Mouse (Mus musculus) kidney, embryonic 14.5 days (tissue): ENCODE data around the gene Slc35a1. TPM values are rescaled to one million over a fixed set of nuclear protein-coding genes. Genes with fewer than 3 reads are reported as not detected.
A peak's percentile ranks its signal among the peaks of the same experiment; 100 is the strongest.

ENCODE experiments used
- ATAC-seq: fragments of 200-750 bp; cut with Nextera tagmentation; 2 replicates; pipeline ENCODE4 v1.8.0; 2017; ENCODE audit warnings: moderate number of reproducible peaks, mild to moderate bottlenecking, moderate TSS enrichment, moderate library complexity; ENCODE audit not compliant: low FRiP score, low TSS enrichment
- H3K27ac ChIP-seq: fragments of 300-500 bp; sonication (generic); 2 replicates; pipeline ENCODE4 v1.5.1; 2014; ENCODE audit warnings: low read depth, mild to moderate bottlenecking, low read length, moderate library complexity, mixed read lengths
- H3K27me3 ChIP-seq: fragments of 300-500 bp; sonication (generic); 2 replicates; pipeline ENCODE4 v1.6.1; 2014; ENCODE audit warnings: mild to moderate bottlenecking, low read length; ENCODE audit not compliant: control insufficient read depth, insufficient read depth
- H3K36me3 ChIP-seq: fragments of 300-500 bp; sonication (generic); 2 replicates; pipeline ENCODE4 v1.6.1; 2014; ENCODE audit warnings: low read length, mixed read lengths; ENCODE audit not compliant: control insufficient read depth, insufficient read depth
- H3K4me1 ChIP-seq: fragments of 300-500 bp; sonication (generic); 2 replicates; pipeline ENCODE4 v1.6.1; 2014; ENCODE audit warnings: low read length, mixed read lengths; ENCODE audit not compliant: control insufficient read depth, insufficient read depth
- H3K4me2 ChIP-seq: fragments of 300-500 bp; sonication (generic); replicated peaks from 2 replicates; pipeline ENCODE4 v1.6.1; 2014; ENCODE audit warnings: low read depth, mild to moderate bottlenecking, low read length
- H3K4me3 ChIP-seq: fragments of 300-500 bp; sonication (generic); 2 replicates; pipeline ENCODE4 v1.5.1; 2014; ENCODE audit warnings: mild to moderate bottlenecking, low read length
- H3K9ac ChIP-seq: fragments of 300-500 bp; sonication (generic); 2 replicates; pipeline ENCODE4 v1.6.1; 2014; ENCODE audit warnings: low read depth, mild to moderate bottlenecking, low read length, moderate library complexity
- H3K9me3 ChIP-seq: fragments of 300-500 bp; sonication (generic); 2 replicates; pipeline ENCODE4 v1.6.1; 2016; ENCODE audit warnings: low read length; ENCODE audit not compliant: control insufficient read depth
- WGBS: fragments of 180-500 bp; shearing (Covaris S2); extraction: QIAGEN DNeasy Blood & Tissue Kit; methylation state at CpG from one replicate; pipeline ENCODE4 v1.1.7; 2014; 5-methylcytosine and 5-hydroxymethylcytosine counted together
- polyA plus RNA-seq: library from polyadenylated mRNA; unstranded; fragments of >200 nt; fragmentation: Nextera tagmentation; extraction: Ambion mirVana; gene quantifications from 2 replicates; pipeline ENCODE4 v1.2.1, GENCODE M21; 2014

Slc35a1 gene
- polyA plus RNA-seq, 1 experiment from 2014 or later, result 69.2 TPM

DNA sequence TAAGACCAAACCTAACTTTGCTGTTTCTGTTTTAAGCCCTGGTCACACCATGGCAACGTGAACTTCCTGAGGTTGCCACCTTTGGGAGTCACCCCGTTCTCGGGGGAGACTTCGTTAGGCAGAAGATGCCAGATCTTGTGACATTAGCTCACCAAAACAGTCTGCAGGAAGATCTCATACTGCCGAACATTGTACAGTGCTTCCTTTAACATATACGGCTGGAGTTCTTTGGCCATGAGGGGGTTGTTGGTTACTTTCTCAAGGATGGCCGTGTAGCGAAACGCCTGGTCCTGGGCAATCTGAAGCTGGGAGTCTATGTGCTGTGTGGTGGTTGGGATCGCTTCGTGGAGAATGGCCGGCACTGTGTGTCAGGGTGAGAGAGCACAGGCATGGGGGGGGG is 32.2 kb upstream of the Slc35a1 start:
- Histone ChIP-seq H3K4me2 (no peak overlapping the region), H3K27me3 (no peaks in the 10 kb centered on the region), H3K9me3 (peaks cover 7% of the 10 kb centered on the region), H3K4me3 (no peak overlapping the region), H3K9ac (no peak overlapping the region), H3K4me1 (no peaks in the 10 kb centered on the region), H3K27ac (no peak overlapping the region), H3K36me3 (no peaks in the 10 kb centered on the region)
- WGBS, result 97% methylated on average over 12 of the region's 12 CpGs
- ATAC-seq, result no peak

DNA sequence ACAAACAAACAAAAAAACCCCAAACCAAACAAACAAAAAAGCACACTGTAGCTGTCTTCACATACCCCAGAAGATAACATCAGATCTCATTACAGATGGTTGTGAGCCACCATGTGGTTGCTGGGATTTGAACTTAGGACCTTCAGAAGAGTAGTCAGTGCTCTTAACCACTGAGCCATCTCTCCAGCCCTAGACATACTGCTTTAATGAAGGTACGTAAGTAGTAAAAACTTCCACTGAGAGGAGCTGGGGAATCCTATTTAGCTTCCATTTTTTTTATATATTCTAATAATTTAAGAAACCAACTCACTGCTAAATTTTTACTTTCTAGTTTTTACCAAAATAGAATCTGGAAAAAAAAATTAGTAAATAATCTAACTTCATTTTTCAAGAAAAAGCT is 27.8 kb upstream of the Slc35a1 start:
- whole genome bisulfite sequencing, result 97% methylated on average over 1 of the region's 1 CpGs
- ATAC-seq, result no peak

GRCm38 (mm10) chr4:34708127-34708526 is 20.9 kb upstream of the Slc35a1 start:
- no peaks in the 10 kb centered on the region for H3K9me3 ChIP-seq
- no peaks in the 10 kb centered on the region for H3K4me1 ChIP-seq
- ATAC-seq, result no peak
- H3K9ac ChIP-seq, result no peak overlapping the region
- H3K4me3 ChIP-seq, result no peak overlapping the region
- H3K27me3 ChIP-seq, result no peaks in the 10 kb centered on the region
- WGBS, result 34% methylated on average over 3 of the region's 3 CpGs
- H3K4me2 ChIP-seq, result no peak overlapping the region
- no peaks in the 10 kb centered on the region for H3K36me3 ChIP-seq
- no peak overlapping the region for H3K27ac ChIP-seq

More for the DNA sequence above, 27.8 kb upstream of the Slc35a1 start:
- no peak overlapping the region for H3K4me2 ChIP-seq
- no peaks in the 10 kb centered on the region for H3K4me1 ChIP-seq
- peaks cover 5% of the 10 kb centered on the region for H3K9me3 ChIP-seq
- no peak overlapping the region for H3K9ac ChIP-seq
- H3K27me3 ChIP-seq, result no peaks in the 10 kb centered on the region
- H3K4me3 ChIP-seq, result no peak overlapping the region
- H3K27ac ChIP-seq, result no peak overlapping the region
- no peaks in the 10 kb centered on the region for H3K36me3 ChIP-seq

- no peak overlapping the region for H3K9ac ChIP-seq
- H3K4me3 ChIP-seq, result no peak overlapping the region
- H3K36me3 ChIP-seq, result no peaks in the 10 kb centered on the region
- no peaks in the 10 kb centered on the region for H3K9me3 ChIP-seq
- ATAC-seq, result no peak
- no peak overlapping the region for H3K27ac ChIP-seq
- WGBS, result 64% methylated on average over 3 of the region's 3 CpGs
- no peaks in the 10 kb centered on the region for H3K4me1 ChIP-seq
- H3K4me2 ChIP-seq, result no peak overlapping the region
- no peaks in the 10 kb centered on the region for H3K27me3 ChIP-seq
Measured at GRCm38 (mm10) chr4:34707248-34707647, 20.0 kb upstream of the Slc35a1 start.

- H3K9me3 ChIP-seq, result no peaks in the 10 kb centered on the region
- no peak overlapping the region for H3K4me2 ChIP-seq
- H3K9ac ChIP-seq, result no peak overlapping the region
- no peak for ATAC-seq
- H3K4me1 ChIP-seq, result no peaks in the 10 kb centered on the region
- H3K36me3 ChIP-seq, result no peaks in the 10 kb centered on the region
- no peak overlapping the region for H3K27ac ChIP-seq
- H3K4me3 ChIP-seq, result no peak overlapping the region
- H3K27me3 ChIP-seq, result no peaks in the 10 kb centered on the region
- 64% methylated on average over 4 of the region's 4 CpGs for WGBS
Measured at GRCm38 (mm10) chr4:34703029-34703428, 15.8 kb upstream of the Slc35a1 start.

DNA sequence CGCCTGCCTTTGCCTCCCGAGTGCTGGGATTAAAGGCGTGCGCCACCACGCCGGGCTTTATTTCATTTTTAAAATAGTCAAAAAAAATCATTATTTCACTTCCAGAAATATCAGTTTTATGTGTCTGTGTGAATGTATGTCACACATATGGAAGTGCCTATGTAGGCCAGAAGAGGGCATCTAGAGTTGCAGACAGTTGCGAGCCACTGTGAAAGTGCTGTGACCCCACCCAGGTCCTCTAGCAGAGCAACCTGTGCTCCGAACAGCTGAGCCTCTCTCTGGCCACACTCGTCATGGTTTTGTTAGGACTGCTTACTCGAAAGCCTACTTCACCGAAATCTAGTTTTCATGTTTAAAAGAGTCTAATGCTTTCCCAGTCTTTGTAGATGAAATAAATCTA is 15.0 kb upstream of the Slc35a1 start:
- no peaks in the 10 kb centered on the region for H3K27me3 ChIP-seq
- no peak overlapping the region for H3K27ac ChIP-seq
- no peaks in the 10 kb centered on the region for H3K4me1 ChIP-seq
- H3K9me3 ChIP-seq, result no peaks in the 10 kb centered on the region
- H3K4me2 ChIP-seq, result no peak overlapping the region
- ATAC-seq, result no peak
- 94% methylated on average over 11 of the region's 11 CpGs for WGBS
- H3K9ac ChIP-seq, result no peak overlapping the region
- H3K4me3 ChIP-seq, result no peak overlapping the region
- H3K36me3 ChIP-seq, result no peaks in the 10 kb centered on the region

DNA sequence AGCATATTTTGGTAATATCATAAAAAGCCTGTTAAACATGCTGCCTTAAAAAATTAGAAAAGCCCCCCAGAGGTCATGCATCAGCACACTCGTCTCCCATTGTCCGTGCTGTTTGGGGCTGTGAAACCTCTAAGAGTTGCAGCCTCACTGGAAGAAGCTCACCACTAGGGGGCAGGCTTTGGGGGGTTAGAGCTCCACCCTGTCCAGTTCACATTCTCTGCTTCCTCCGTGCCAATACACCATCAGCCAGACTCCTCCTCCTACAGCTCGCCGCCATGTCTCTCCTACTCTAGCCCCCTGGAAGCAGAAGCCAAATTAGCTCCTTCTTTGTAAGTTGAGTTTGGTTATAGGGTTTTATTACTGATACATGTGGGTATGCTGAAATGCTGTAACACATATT is 14.3 kb upstream of the Slc35a1 start:
- ATAC-seq, result no peak
- no peaks in the 10 kb centered on the region for H3K4me1 ChIP-seq
- H3K27ac ChIP-seq, result no peak overlapping the region

DNA sequence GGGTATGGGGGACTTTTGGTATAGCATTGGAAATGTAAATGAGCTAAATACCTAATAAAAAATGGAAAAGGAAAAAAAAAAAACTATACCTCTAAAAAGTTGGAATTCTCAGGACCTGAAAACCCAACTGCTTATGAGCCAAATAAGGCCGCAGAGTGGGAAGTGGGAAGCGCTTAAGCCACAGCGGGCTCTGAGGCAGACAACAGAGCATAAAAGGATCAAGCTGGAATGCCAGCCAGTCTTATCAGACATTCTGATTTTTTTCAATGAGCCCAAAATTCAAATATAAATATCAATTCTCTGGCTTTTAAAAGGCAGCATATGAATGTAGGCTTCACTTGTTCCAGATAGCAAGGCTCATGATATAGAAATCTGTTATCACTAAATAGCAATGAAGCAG is 783 bp upstream of the Slc35a1 start:
- Histone ChIP-seq H3K9ac (no peak overlapping the region), H3K4me3 (no peak overlapping the region), H3K4me1 (peaks cover 13% of the 10 kb centered on the region; the same call in 1 of the 2 replicates), H3K9me3 (no peaks in the 10 kb centered on the region), H3K27ac (no peak overlapping the region), H3K36me3 (no peaks in the 10 kb centered on the region; the same call in 1 of the 2 replicates), H3K27me3 (no peaks in the 10 kb centered on the region), H3K4me2 (0 out of 2 replicates have a peak overlapping the region, but pooled peaks have one; percentile 3)
- 88% methylated on average over 3 of the region's 3 CpGs for WGBS
- no peak for ATAC-seq

More for the DNA sequence above, 14.3 kb upstream of the Slc35a1 start:
- Histone ChIP-seq H3K4me2 (no peak overlapping the region), H3K36me3 (no peaks in the 10 kb centered on the region), H3K9ac (no peak overlapping the region), H3K9me3 (no peaks in the 10 kb centered on the region), H3K27me3 (no peaks in the 10 kb centered on the region), H3K4me3 (no peak overlapping the region)
- WGBS, result 61% methylated on average over 5 of the region's 5 CpGs

- H3K4me2 ChIP-seq, result no peak overlapping the region
- no peak overlapping the region for H3K27ac ChIP-seq
- no peak overlapping the region for H3K9ac ChIP-seq
- H3K27me3 ChIP-seq, result no peaks in the 10 kb centered on the region
- no peaks in the 10 kb centered on the region for H3K9me3 ChIP-seq
- ATAC-seq, result no peak
- H3K36me3 ChIP-seq, result peaks cover 23% of the 10 kb centered on the region
- 85% methylated on average over 5 of the region's 5 CpGs for WGBS
- H3K4me1 ChIP-seq, result 0 out of 2 replicates have a peak, but pooled peaks cover 9% of the 10 kb centered on the region
- no peak overlapping the region for H3K4me3 ChIP-seq
Measured at GRCm38 (mm10) chr4:34680530-34680929, 6.7 kb downstream of the Slc35a1 start.
